Mouse (Mus musculus) c-Kit-negative CD71-positive TER-119-positive erythroid progenitor cells, embryonic 14.5 days (primary cell): Measurements from ENCODE around the gene Atf7.

Source experiments
- DNase-seq: peaks from one replicate; pipeline ENCODE4 v3.0.0-alpha.2; 2013; ENCODE audit warnings: low read depth, low spot score

Atf7 gene

GRCm38 (mm10) chr15:102552599-102552998, 72.7 kb downstream of the Atf7 start:
- DNase-seq = no peak

DNA sequence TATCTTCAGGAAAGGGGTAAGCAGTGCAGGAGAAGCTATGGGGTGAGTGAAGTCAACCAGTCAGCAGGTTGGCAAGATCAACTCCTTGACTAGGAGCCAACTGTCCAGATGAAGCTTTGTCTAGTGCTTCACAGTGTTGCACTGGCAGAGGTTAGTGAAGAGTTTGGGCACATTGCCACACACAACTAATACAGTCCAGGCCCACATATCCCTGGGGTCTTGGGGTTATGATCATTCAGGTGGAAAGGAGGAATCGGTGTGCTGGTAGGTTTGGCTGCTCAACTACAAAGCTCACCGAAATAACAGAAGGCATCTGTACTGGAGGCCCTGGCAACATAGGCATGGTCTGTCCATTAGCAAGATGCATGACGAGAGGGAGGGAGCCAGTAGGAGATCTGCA, 77.8 kb downstream of the Atf7 start:
- DNase-seq = no peak

DNA sequence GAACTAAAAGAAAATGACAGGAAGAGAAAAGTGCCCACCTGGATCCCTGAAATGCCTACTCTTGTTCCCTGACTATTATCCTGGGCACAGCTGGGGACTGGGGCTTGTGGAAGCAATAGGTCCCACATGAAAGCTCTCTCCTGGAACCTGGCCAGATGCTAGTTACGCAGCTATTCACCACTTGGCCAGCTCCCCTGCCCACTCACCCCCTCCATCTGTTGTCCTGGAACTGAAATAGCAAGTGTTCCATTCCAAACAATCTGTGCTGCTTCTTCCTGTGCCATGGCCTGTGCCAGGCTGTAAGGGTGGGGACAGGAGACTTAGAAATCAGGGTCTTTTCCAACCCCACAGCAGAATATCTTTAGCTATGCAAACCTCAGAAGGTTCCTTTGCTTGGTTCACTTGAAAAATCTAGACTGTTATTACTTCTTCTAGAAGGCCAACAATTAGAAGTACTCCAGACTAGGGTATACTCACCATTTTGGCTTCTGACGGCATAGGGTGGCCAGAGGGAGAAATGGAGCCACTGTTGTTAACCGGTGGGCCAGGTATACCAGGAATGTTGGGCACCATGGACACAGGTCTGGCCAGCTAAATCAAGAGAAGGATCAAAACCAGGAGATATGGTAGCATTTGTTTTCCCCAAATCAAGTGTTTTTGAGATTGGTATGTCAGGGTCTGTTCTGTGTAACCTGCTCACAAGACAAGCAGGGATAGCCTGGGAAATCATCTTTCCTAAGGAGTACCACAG, 78.4 kb downstream of the Atf7 start:
- no peak for DNase-seq

DNA sequence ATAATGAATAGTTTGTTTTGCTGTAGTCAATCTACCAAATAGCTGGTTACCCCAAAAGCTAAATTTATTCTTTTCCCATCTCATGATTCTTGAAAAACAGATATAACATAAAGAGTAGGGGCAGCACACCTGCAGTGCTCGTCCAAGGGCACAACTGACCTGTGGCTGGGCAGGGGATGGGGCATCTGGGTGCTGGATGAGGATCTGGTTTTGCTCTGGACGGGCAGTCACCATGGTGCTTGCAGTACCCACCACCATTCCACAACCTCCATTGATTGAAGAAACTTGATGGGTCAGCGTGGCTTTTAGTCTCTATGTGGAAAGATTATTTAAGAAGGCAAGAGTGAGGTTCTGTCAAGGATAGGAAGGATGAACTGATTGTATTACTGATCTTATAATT, 79.0 kb downstream of the Atf7 start:
- no peak for DNase-seq

DNA sequence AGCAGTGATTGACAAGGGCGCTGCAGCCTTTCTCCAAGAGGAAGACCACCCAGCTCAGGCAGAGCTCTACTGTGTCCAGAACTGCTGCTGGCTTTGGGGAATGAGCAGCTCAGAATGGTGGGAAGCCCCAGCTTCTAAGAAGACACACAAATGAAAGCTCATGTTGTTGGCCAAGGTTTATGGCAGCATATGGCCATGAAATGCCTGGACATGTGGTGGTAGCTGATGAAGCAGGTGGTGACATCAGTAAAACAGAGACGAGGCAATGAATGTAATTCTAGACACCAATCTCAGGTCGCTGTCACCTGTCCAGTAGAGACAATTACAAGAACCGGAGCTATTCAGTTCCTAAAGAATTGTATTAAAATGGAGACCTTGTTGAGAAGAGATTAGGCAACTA, 80.5 kb downstream of the Atf7 start:
- no peak for DNase-seq

DNA sequence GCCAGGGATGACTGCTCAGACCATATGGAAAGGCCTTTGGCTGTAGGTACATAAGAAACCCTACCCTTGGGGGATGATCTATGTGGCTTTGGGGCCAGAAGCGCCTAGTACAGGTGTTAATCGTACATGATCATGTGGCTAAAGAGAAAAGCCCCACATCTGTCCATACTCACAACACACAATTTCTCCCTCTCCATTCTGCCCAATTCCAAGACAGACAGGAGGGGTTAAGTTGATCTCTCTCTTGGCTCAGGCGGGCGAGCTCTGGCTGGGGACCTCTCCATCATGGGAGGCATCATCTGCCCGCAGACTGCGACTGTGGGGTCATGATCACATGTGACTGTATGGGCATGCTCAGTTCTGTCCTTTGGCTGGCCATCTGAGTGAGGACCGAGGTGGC, 91.3 kb downstream of the Atf7 start:
- no peak for DNase-seq

DNA sequence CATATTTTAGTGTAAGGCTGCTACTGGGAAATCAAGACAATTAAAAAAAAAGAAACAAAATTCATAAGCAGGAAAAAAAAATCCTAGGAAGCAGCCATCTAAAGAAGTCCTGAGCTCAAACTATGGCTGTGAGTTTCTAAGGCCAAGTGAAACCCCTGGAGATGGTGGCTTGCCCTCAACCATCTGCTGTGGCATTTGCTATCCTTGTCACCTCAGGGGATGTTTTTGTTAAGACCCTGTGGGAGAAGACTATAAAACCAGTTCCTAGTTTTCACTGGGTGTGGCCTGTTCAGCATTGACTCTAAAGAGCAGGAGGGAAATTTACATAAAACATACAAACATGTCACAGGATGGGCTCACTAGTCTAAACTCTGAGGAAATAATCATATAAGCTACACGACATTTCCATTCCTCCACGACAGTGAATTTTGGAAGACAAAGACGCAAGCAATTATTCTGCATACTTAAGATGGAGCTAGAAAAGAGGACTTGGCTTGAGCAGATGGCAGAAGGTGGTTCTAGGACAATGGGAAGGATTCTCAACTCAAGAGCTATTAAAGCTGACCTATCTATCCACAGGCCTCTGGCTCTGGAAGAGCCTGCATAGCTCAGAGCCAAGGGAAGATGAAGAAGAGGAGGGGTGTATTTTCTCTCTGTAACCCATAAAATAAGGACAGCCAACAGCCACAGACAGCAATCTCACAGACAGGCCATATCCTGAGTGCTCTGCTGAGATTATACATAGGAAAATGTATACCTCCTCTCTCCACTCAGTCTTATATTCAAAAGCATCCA, 93.0 kb downstream of the Atf7 start:
- DNase-seq = no peak

- DNase-seq = no peak
Observed at GRCm38 (mm10) chr15:102531586-102531985, 93.7 kb downstream of the Atf7 start.

- DNase-seq = no peak
Observed at GRCm38 (mm10) chr15:102530566-102530965, 94.7 kb downstream of the Atf7 start.

DNA sequence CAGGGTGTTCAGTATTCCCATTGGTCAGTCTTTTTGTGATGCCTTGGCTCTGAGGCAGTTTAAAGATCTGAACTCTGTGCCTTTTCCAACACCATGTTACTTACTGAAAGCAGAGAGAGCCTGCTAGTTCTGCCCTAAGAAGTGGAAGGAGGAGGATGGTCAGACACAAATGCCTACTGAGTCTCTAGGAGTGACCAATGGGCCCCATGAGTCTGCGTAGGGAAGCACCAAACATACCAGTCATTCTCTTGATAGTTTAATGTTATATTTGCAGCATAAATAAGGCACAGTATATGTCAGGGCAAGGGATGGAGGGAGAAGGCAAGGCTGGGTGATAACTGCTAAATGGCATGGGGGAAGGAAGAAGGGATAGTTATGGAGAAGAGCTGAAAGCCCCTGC, 96.9 kb downstream of the Atf7 start:
- no peak for DNase-seq

- DNase-seq = no peak
Observed at GRCm38 (mm10) chr15:102527936-102528335, 97.3 kb downstream of the Atf7 start.

GRCm38 (mm10) chr15:102526111-102527002, 98.9 kb downstream of the Atf7 start:
- no peak for DNase-seq

- peak; percentile 67 for DNase-seq
Observed at GRCm38 (mm10) chr15:102524892-102525485, 100.3 kb downstream of the Atf7 start, which contains the start of gene Npff. Npff (minus strand) TSS chr15:102524942.

GRCm38 (mm10) chr15:102521480-102521879, 103.8 kb downstream of the Atf7 start:
- no peak for DNase-seq

GRCm38 (mm10) chr15:102520416-102520815, 104.8 kb downstream of the Atf7 start:
- no peak for DNase-seq

DNA sequence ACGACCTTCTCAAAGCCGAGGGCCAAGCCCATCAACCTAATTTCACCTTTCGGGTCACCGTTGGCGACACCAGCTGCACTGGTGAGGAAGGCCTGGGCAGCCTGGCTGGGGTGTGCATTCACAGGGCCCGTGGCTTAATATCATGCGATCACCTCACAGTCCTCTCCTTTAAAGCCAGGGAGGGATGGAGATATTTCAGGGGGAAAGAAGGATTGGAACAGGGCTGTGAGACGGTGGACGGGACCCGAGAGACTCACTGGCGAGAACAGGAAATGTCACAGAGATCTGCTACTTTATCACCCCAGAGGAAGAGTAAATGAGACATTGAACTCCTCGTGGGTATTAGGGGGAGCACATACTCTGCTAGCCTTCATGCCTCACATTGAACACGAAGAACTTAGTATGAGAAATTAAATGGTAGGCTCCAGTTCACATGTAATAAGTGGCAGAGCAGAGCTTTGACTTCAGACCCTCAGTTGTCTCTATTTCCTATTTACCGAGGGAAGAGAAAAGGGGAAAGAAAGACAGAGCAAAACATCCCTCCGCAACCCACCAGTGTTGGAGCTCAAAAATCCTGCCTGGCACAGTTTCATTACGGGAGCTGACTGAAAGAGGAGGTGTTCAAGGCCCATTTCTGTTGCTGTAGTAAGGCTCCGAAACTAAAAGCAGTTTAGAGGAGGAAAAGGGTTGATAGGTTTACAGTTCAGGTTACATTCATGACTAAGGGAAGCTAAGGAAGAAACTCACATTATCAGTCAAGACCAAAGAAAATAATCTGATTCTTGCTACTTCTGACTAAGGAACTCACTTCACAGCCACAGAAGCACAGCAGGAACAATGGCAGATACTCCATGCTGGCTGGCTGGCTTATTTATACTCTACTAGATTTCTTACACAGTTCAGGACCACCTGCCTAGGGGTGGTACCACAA, 105.8 kb downstream of the Atf7 start:
- DNase-seq = no peak

GRCm38 (mm10) chr15:102518859-102519201, 106.4 kb downstream of the Atf7 start:
- no peak for DNase-seq

GRCm38 (mm10) chr15:102517976-102518858, 107.0 kb downstream of the Atf7 start, which contains the start of gene Tarbp2:
Tarbp2 (plus strand) TSS chr15:102518192.
- peak; percentile 100 for DNase-seq

DNA sequence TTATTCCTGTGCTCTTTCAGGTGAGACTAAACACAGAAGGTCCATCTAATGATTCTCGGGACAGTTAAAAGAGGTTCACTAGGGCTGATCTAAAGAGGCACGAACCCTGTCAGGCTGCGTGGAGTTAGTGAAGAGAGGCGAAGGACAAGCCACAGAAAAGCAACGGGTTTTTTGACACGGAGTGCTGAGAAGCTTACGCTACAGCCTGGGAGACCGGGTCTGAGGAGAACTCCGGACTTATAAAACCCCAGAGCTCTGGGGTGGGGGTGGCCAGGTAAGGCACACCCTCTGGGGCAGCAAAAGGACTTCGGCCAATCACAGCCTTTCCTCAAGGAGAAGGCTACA, 107.7 kb downstream of the Atf7 start:
- no peak for DNase-seq
